Mouse (Mus musculus) c-Kit-positive CD71-positive TER-119-positive erythroid progenitor cells, embryonic 14.5 days (primary cell): ENCODE data around the gene Fam118b.

Experiments used
- DNase-seq: peaks from one replicate; pipeline ENCODE4 v3.0.0-alpha.2; 2013; ENCODE audit warnings: low spot score

Fam118b gene

DNA sequence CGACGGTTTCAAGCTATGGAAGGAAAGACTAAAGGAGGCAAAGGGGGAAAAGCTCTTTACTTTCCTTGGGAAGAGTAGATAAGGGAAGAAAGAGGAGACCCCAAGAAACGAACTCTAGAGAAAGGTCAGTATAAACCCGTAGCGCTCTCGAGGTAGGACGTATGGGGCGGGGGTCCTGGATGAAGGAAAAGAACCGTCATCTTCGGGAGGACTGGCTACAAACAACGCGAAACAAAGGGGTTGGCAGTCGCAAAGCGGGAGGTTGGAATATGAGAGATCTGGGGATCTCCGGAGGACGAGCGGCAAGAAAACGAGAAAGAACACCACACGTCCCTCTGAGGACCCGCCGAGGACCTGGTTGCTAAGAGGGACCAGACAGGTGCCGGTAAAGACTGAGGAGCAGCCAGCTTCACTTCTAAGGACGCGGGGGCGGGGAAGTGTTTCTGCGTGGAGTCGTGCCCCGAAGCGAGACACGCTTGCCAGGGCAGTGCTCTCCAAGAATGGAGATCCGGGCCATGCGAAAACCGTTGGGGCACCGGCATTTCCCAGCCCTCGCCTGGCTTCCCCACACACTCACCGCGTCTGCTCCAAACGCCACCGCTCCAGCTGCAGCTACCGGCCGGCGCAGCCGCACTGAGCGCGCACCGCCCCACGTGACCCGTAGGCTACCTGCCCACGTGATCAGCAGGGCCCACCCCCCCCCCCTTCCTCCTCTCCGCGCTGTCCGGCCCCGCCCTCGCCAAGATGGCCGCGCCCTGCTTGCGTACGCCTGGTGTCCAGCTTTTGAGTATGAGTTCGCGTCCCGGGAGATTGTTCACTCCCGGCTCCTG lies at the start of gene Fam118b, which contains the start of gene Rpusd4:
Fam118b (minus strand) TSS at position 660 of the 830 bp plus-strand sequence.
Rpusd4 (plus strand) TSS at position 720 of the 830 bp plus-strand sequence.
- DNase-seq = peak; percentile 88

DNA sequence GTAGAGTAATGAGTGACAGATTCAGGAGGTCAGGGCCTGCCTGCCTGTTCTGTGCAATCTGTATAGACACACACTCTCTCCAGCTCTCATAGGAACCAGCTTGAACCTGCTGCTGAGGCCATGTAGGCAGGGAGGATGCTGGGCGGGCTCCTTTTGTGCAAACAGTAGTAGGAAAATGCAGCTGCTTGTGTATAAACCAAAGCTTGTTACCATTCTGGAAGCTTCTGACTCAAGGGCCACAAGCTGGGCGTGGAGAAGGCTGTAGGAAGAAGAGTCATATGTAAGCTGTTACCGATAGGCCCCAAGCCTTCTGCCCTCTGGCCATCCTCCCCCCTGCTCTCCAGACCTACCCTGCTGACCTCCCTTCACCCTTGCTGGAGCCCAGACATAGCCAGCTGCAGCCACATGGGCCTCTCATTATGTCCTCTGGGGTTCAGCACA lies 49.2 kb upstream of the Fam118b start:
- DNase-seq = no peak

DNA sequence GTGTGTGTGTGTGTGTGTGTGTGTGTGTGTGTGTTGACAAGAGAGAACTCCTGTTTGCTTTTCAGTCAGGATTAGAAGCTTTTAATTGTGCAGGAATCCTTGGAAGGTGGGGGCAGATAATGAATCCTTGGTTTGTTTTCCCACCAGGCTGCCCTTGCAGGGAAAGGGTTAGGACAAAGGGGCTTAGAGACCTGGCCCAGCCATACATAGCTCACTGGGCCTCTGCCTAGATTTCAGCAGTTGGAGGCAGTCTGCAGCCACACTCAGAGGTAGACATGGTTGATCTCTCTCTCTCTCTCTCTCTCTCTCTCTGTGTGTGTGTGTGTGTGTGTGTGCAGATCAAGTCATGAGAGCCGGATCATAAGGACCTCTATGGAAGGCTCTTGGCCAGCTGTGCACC lies 46.6 kb upstream of the Fam118b start:
- no peak for DNase-seq

DNA sequence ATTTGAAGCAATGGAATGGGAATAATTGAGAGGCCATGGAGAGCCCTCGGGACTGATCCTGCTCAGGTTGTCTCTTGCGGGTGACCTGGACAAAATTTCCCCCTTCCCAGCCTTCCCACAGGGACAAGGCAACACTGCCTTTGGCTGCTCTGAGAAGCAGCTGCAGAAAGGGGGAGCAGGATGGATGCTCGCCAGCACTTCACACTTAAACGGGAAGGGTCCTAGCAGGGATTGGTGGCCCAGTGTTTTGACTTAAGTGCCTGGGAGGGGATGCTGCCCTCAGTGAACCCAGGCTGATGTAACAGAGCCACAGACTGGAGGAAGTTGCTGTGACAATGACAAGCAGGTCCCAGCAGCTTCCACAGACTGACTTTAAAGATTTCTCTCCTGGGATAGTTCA lies 46.0 kb upstream of the Fam118b start:
- no peak for DNase-seq

DNA sequence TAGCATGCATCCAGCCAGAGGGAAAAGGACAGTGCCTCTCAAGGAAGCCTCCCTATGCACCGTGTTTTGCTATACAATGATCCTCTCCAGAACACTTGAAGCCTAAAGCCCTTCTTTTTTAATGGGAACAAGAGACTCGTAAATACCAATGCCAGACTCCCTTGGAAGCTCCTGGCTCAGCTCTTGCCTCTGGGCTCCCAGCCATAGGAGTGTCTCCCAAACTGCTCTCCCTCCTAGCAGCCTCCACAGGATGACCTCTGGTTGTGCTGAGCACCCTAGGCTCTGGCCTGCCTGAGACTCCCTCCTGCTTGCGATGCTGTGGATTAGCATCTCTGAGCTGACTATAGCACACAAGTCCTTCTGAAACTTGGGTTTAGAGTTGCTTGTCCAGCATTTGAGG lies 44.9 kb upstream of the Fam118b start:
- no peak for DNase-seq

DNA sequence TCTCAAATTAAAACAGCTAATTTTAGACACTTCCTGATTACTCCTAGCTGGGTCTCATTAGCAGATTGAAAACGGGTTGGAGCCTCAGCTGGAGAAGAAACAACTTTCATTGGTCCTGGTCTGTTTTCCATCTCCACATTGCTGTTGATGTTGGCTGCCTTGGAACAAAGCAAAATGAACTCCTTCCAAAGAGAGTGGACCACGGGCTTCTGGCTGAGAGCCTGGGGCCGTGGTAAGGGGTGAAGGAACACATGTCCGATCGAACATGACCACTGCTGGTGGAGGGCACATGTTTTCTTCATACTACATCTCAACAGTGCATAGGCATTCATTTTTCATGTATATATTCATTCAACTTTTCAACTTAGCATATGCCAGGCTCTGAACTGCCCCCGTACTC lies 42.8 kb upstream of the Fam118b start:
- DNase-seq = no peak

DNA sequence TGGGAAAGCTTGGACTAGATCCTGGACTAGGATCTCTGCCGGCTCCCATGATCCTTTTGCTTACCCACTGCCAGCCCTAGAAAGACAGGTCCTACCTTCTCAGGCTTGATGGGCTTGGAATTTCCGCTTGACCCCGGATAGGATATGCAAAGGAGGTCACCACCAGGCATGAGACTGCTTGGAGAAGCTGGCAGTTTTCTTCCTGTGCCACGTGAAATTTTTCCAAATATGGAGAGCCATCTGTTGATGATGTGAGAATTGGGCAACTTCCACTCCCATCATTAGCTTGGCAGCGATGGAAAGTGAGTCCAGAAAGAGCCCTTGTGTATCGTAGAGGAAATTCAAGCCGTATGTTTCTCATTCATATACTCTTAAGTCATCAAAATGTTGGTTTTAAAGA lies 39.9 kb upstream of the Fam118b start:
- DNase-seq = no peak

DNA sequence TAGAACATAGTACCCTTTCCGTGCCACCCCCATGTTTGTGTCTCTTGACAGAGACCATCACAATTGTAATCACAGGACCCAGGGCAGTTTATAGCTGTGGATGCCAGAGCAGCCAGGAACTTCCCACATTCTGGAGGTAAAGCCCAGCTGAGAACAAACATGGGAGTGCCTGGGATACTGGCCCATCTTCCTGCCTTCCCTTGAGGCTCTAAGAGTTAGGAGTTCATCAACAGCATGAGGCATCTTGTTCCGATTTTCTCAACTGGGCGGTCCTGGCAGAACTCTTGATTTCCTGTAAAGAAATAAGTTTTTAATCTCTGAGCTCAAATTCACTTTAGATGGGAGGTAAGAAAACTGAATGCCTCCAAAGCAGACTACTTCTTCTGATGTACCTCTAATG lies 34.6 kb upstream of the Fam118b start:
- no peak for DNase-seq

DNA sequence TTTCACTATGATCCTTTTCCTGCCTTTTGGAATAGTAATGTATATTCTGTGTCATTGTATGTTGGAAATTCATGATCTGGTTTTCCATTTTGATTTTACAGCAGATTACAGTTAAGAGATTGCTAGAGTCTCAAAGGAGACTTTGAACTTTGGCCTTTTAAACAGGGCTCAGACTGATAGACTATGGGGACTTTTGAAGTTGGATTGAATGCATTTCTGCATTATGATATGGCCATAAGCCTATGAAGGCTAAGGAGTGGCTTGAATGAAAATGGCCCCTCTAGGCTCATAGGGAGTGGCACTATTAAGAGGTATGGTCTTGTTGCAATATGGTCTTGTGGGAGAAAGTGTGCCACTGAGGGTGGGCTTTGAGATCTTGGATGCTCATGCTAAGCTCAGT lies 30.2 kb upstream of the Fam118b start:
- DNase-seq = no peak

DNA sequence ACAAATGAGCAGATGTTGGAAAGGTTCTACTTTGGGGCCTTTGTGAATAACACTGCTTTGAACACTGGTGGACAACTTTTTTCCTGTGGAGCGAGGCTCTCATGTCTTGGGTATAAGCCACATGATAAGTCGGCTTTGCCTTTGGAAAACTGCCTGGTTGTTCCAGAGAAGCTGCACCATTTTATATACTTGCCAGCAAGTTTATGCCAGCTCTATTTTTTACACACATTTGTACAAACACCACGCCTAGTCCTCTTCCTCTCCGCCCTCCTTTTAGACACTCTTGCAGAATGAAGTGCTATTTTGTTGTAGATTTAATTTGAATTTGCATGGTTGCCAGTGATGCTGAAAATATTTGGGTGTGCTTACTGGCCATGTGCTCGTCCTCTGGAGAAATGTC lies 25.9 kb upstream of the Fam118b start:
- no peak for DNase-seq

DNA sequence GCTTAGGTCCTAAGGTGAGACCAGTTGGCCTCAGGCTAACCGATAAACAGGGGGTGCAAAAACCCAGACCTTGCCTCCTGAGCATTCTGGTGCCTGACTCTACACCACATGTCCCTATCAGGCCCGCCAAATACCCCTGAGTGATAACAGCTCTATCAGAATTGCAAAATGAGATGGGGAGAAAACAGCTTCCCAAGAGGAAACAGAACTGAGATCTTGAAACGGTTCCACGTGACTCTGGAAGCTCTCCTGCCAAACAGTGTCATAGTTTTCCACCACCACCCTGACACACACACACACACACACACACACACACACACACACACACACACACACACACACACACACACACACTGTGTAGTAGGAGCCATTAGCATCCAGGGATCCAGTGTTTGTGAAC lies 23.3 kb upstream of the Fam118b start:
- no peak for DNase-seq

DNA sequence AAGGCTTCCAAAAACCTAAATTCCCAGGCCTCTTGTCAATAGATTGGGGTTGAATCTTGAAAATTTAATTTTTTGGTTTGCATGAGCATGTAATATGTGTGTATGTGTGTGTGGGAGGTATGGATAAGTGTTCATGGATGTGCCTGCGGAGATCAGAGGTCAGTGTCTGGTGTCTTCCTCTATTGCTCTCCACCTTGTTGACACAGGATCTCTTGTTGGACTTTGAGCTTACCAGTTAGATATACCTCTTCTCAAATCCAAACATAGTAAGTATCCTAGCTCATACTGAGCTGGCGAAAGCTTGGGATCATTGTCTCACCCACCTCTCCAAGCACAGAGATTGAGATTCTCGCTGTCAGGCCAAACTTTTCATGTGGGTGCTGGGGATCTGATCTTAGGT lies 22.8 kb upstream of the Fam118b start:
- DNase-seq = no peak

DNA sequence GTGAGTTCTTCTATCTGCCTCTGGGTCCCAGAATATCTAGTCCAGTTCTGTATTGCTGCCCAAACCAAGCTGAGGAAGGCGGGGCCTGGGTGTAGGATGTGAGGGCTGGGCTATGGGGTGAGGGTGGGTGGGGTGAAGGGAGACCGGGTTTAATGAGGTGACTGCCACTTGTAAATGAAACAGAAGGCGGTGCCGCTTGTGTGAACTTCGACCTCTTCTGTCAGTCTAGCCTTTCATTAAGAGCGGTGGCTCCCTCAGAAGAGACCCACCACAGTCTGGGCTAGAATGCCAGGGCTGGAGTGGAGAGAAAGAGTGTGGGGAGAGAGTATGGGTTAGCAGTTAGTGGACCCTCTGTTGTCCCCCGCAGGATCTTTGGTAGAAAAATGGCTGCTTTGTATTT lies 22.4 kb upstream of the Fam118b start:
- DNase-seq = no peak

DNA sequence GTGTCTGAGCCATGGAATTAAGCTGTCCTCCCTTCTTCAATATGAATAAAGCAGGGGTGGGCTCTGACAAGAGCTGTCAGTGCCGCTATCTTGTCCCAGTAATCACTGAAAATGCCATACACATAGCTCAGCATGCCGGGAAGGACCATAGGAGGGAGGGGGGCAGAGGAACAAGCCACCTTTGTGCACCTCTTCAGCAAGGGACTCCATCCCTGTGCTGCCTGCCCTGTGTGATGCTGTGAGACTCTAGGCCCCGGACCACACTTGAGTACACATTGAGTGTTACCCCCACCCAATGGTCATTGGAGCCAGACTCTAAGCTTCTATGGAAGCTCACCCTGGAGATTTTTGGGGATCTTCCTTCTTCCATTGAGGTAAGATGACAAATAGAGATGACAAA lies 18.7 kb upstream of the Fam118b start:
- DNase-seq = no peak

DNA sequence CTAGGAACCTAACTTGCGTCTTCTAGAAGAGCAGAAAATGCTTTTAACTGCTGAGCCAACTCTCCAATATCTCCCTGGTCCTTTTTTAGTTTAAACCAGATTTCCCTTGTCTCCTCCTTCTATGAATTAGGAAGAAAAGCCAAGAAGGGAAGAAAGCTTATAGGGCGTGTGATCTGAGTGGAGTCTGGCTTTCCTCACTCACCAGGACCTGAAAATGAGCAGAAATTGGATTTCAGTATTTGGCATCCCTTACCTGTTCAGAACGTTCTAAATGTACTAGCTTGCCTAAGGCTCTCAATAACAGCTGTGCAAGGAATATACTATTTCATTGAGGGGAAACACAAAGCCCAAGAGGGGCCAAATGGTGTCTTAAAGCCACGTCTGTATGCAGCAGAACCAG lies 16.7 kb upstream of the Fam118b start:
- DNase-seq = no peak

DNA sequence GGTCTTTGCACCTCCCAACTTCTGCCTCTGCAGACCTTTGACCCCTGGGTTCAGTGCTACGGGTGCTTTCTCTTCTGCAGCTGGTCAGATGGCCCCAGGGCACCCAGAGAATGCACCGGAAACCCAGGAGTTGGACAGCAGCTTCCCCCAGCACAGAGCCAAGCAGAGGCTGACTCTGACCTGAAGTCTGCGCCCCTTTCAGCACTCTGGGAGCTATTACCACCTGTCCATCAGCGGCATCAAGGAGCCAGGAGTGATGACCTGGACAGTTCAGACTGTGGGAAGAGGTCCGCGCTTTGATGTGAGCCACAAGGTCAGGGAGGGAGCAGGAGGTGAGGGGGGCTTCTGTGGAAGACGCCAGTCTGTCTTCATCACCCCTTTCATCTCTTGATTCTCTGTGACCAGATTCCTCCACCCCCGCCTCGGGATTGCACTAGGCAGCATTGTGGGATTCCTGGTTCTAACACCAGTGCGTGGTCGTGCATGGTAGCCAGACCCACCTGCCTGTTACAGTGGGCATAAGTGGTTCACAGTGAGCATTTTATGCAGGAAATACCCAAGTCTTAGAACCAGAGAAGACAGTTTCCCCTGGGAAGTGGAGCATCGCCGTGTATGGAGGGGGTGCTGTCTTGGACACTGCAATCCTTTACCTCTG lies 15.9 kb upstream of the Fam118b start:
- no peak for DNase-seq

DNA sequence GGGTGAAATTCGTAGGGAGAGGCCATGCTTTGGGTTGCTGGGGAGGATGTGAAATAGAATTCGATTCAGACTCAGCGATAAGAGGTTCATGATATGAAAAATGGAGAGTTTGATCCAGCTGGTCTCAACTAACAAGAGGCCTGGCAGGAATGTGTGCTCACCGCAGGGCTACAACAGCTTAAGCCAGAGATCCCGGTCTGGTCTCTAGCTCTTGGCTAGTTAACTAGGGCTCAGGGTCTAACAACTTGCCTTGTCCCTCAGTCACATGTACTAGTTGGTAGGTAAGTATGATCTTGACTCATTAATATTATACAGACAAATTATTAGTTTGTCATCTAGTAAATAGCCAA lies 15.2 kb upstream of the Fam118b start:
- no peak for DNase-seq

DNA sequence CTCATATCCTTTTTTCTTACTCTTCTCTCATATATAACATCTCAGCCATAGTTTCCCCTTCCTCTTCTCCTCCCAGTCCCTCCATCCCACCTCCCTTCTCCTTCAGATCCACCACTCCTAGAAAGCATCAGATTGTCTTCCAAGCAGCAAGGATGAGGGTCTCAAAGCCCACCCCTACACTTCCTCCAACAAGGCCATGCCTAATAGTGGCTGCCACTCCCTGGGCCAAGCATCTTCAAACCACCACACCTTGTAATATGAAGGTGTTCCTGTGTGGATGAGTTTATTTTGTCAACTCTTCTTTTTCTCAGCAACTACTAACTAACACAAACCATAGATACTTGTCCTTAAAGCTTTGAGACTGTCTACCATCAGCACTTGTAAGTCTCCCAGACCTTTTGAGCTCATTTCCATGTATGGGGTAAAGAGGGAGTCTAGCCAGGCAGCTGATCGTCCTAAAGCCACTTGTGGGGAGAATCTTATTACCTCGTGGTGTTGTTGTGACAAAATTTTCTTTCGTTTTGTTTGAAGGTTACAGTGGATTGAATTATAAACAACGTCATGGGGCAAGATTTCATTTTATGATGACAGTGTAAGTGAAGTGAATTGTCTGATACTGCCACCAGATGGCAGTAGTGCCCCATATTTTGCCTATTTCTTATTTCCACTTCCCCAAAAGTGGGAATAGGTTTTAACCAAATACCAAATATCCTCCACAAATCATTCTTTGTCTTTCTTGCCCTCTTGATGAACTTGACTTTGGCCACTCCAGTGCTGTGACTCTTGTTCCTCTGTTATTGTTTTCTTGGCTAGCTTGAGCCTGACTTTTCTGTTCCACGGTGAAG lies 14.6 kb upstream of the Fam118b start:
- DNase-seq = peak; percentile 56

DNA sequence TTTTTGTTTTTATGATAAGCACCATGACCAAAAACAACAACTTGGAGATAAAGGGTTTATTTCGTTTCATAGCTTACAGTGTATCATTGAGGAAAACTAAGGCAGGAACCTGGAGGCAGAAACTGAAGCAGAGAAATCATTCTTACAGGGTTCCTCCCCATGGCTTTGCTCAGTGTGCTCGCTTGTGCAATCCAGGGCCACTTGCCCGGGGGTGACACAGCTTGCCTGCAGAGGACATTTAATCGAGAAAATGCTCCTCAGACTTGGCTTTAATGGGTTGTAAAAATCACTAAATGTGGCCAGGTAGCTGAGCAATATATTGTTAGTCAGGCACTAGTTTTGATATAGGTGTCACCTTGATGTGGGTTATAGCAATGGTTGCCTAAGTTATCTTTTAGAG lies 10.8 kb upstream of the Fam118b start:
- DNase-seq = no peak

DNA sequence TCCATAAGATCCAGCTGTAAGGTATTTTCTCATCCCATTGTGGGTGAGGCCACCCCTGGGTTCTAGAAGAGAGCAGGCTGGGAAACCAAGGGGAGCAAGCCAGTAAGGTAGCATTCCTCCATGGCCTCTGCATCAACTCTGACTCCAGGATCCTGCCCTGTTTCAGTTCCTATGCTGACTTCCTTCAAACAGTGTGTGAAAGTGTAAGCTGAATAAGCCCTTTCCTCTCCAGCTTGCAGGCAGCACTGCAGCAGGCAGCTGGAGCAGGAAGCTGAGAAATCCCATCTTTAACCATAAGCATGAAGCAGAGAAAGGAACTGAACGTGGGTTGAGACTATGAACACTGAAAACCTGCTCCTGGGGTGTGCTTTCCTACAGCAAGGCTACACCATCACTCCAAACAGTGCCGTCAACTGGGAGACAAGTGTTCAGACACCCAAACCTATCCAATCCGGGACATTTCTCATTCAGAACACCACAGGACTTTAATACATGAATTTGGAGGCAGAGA lies 10.3 kb upstream of the Fam118b start:
- no peak for DNase-seq

DNA sequence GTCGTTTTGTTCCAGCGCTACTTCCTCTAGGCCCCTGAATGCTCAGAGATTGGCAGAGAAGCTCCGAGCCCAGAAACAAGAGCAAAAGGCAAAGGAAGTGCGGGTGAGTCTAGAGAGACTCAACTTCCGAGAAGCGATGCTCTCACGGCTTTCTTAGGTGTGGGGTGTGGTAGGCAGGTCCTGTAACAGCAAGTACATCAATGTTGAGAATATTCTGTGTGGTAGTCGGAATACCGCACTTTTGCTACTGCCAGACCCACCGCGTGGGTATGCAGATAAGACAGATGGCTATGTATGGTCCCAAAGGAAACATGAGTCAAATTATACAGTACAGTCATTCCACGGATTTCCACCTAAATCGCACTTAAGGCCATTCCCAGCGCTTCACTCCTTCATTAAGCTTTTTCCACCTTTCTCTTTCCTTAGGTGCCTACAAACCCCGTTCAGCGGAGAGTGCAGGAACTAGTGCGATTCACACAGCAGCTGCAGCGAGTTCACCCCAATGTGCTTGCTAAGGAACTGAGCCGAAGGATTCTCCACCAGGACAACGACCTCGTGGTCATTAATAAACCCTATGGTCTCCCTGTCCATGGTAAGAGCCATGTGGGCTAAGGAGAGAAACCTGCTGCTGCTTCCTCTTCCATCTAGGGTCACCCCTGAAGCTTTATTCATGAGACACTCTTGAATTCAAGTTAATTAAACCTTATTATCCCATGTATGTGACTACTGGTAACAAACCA lies 541 bp upstream of the Fam118b start:
- DNase-seq = no peak

DNA sequence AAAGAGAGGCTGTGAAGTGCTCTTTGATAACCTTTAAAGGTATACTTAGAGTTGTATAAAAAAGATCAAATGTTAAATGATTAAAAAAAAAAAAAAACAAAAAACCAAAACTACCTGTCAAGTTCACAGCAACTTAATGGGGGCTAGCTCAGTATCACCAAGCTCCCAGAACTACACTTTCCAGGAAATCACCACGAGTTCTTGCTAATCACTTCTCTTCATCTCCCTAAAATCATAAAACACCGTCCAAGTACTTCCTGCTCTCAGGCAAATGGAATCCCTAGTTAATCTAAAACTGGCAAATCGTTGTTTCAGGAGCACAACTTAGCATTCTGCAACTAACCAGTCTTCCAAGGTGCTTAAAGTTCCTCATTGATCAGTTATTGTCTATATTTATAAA lies 3.1 kb downstream of the Fam118b start:
- DNase-seq = peak; percentile 58
